Mouse (Mus musculus) hindbrain, embryonic 15.5 days (tissue): ENCODE data around the gene Sh3tc1. TPM values are rescaled to one million over a fixed set of nuclear protein-coding genes. Genes with fewer than 3 reads are reported as not detected.

Experiments used
- ATAC-seq: fragments of 200-750 bp; cut with Nextera tagmentation; 2 replicates; pipeline ENCODE4 v1.8.0; 2017; ENCODE audit warnings: low read depth, moderate number of reproducible peaks, moderate TSS enrichment; ENCODE audit not compliant: low FRiP score
- H3K27ac ChIP-seq: fragments of 300-500 bp; sonication (generic); replicated peaks from 2 replicates; pipeline ENCODE4 v1.5.1; 2015; ENCODE audit warnings: mild to moderate bottlenecking, inconsistent platforms
- H3K27me3 ChIP-seq: fragments of 300-500 bp; sonication (generic); 2 replicates; pipeline ENCODE4 v1.6.1; 2015; ENCODE audit warnings: control low read depth, inconsistent platforms
- H3K36me3 ChIP-seq: fragments of 300-500 bp; sonication (generic); 2 replicates; pipeline ENCODE4 v1.6.1; 2015; ENCODE audit warnings: control low read depth, inconsistent platforms
- H3K4me1 ChIP-seq: fragments of 300-500 bp; sonication (generic); replicated peaks from 2 replicates; pipeline ENCODE4 v1.6.1; 2015; ENCODE audit warnings: control low read depth, inconsistent platforms
- H3K4me2 ChIP-seq: fragments of 300-500 bp; sonication (generic); 2 replicates; pipeline ENCODE4 v1.6.1; 2015; ENCODE audit warnings: moderate library complexity, mild to moderate bottlenecking, inconsistent platforms
- H3K4me3 ChIP-seq: fragments of 300-500 bp; sonication (generic); 2 replicates; pipeline ENCODE4 v1.5.1; 2015; ENCODE audit warnings: mild to moderate bottlenecking, inconsistent platforms
- H3K9ac ChIP-seq: fragments of 300-500 bp; sonication (generic); 2 replicates; pipeline ENCODE4 v1.6.1; 2015; ENCODE audit warnings: inconsistent platforms
- H3K9me3 ChIP-seq: fragments of 300-500 bp; sonication (generic); 2 replicates; pipeline ENCODE4 v1.6.1; 2016; ENCODE audit warnings: control low read depth, inconsistent platforms
- WGBS: fragments of 180-500 bp; shearing (Covaris S2); methylation state at CpG from one replicate; pipeline ENCODE4 v1.1.7; 2015; 5-methylcytosine and 5-hydroxymethylcytosine counted together
- polyA plus RNA-seq: library from polyadenylated mRNA; unstranded; fragments of >200 nt; fragmentation: Nextera tagmentation; extraction: Ambion mirVana; gene quantifications from 2 replicates; pipeline ENCODE4 v1.2.1, GENCODE M21; 2015

The Sh3tc1 gene
- polyA plus RNA-seq, 1 experiment from 2014 or later: 2.9 TPM

- WGBS: 31% methylated on average over 4 of the region's 4 CpGs
- Histone ChIP-seq H3K4me3 (no peak overlapping the region), H3K36me3 (no peaks in the 10 kb centered on the region), H3K9me3 (no peaks in the 10 kb centered on the region), H3K4me1 (no peaks in the 10 kb centered on the region), H3K9ac (no peak overlapping the region), H3K4me2 (no peak overlapping the region), H3K27ac (no peak overlapping the region), H3K27me3 (no peaks in the 10 kb centered on the region)
- ATAC-seq: no peak
These were observed 7.1 kb upstream of the Sh3tc1 start for GRCm38 (mm10) chr5:35746910-35747309.

- Histone ChIP-seq H3K4me2 (no peak overlapping the region), H3K27me3 (no peaks in the 10 kb centered on the region), H3K4me1 (no peaks in the 10 kb centered on the region), H3K36me3 (no peaks in the 10 kb centered on the region), H3K9ac (no peak overlapping the region), H3K4me3 (no peak overlapping the region), H3K27ac (no peak overlapping the region), H3K9me3 (no peaks in the 10 kb centered on the region)
- no peak for ATAC-seq
- 86% methylated on average over 5 of the region's 5 CpGs for WGBS
These were observed 5.6 kb upstream of the Sh3tc1 start for GRCm38 (mm10) chr5:35745406-35745805.

- no peak overlapping the region for H3K9ac ChIP-seq
- H3K4me1 ChIP-seq: no peaks in the 10 kb centered on the region
- H3K27me3 ChIP-seq: peaks cover 3% of the 10 kb centered on the region; the same call in 1 of the 2 replicates
- no peak overlapping the region for H3K4me2 ChIP-seq
- H3K9me3 ChIP-seq: no peaks in the 10 kb centered on the region
- ATAC-seq: no peak
- H3K27ac ChIP-seq: no peak overlapping the region
- no peaks in the 10 kb centered on the region for H3K36me3 ChIP-seq
- WGBS: 81% methylated on average over 7 of the region's 7 CpGs
- no peak overlapping the region for H3K4me3 ChIP-seq
These were observed 4.4 kb upstream of the Sh3tc1 start for GRCm38 (mm10) chr5:35743990-35744722.

GRCm38 (mm10) chr5:35743238-35743951 lies 3.6 kb upstream of the Sh3tc1 start:
- H3K4me2 ChIP-seq: no peak overlapping the region
- 76% methylated on average over 8 of the region's 8 CpGs for WGBS
- no peaks in the 10 kb centered on the region for H3K9me3 ChIP-seq
- no peaks in the 10 kb centered on the region for H3K4me1 ChIP-seq
- no peaks in the 10 kb centered on the region for H3K36me3 ChIP-seq
- H3K27me3 ChIP-seq: peaks cover 3% of the 10 kb centered on the region; the same call in 1 of the 2 replicates
- no peak overlapping the region for H3K4me3 ChIP-seq
- H3K9ac ChIP-seq: no peak overlapping the region
- H3K27ac ChIP-seq: no peak overlapping the region
- no peak for ATAC-seq

GRCm38 (mm10) chr5:35741225-35741820 lies 1.5 kb upstream of the Sh3tc1 start:
- Histone ChIP-seq H3K36me3 (no peaks in the 10 kb centered on the region), H3K27me3 (peaks cover 3% of the 10 kb centered on the region; the same call in 1 of the 2 replicates), H3K9ac (no peak overlapping the region), H3K4me3 (no peak overlapping the region), H3K4me1 (no peaks in the 10 kb centered on the region), H3K4me2 (no peak overlapping the region), H3K27ac (no peak overlapping the region), H3K9me3 (no peaks in the 10 kb centered on the region)
- ATAC-seq: no peak
- WGBS: 57% methylated on average over 13 of the region's 13 CpGs

GRCm38 (mm10) chr5:35740716-35741115 lies 929 bp upstream of the Sh3tc1 start:
- H3K36me3 ChIP-seq: no peaks in the 10 kb centered on the region
- H3K9me3 ChIP-seq: no peaks in the 10 kb centered on the region
- peaks cover 3% of the 10 kb centered on the region; the same call in 1 of the 2 replicates for H3K27me3 ChIP-seq
- H3K4me3 ChIP-seq: no peak overlapping the region
- H3K4me2 ChIP-seq: no peak overlapping the region
- no peaks in the 10 kb centered on the region for H3K4me1 ChIP-seq
- 15% methylated on average over 10 of the region's 10 CpGs for WGBS
- H3K9ac ChIP-seq: no peak overlapping the region
- no peak for ATAC-seq
- no peak overlapping the region for H3K27ac ChIP-seq

- 80% methylated on average over 2 of the region's 2 CpGs for WGBS
- Histone ChIP-seq H3K9me3 (no peaks in the 10 kb centered on the region), H3K4me1 (no peaks in the 10 kb centered on the region), H3K27ac (no peak overlapping the region), H3K9ac (no peak overlapping the region), H3K4me3 (no peak overlapping the region), H3K27me3 (peaks cover 3% of the 10 kb centered on the region; the same call in 1 of the 2 replicates), H3K36me3 (no peaks in the 10 kb centered on the region), H3K4me2 (no peak overlapping the region)
- no peak for ATAC-seq
These were observed 782 bp downstream of the Sh3tc1 start for GRCm38 (mm10) chr5:35739005-35739404.

- no peak overlapping the region for H3K4me2 ChIP-seq
- no peaks in the 10 kb centered on the region for H3K4me1 ChIP-seq
- H3K27ac ChIP-seq: no peak overlapping the region
- no peak for ATAC-seq
- H3K4me3 ChIP-seq: no peak overlapping the region
- 75% methylated on average over 20 of the region's 20 CpGs for WGBS
- no peaks in the 10 kb centered on the region for H3K9me3 ChIP-seq
- peaks cover 3% of the 10 kb centered on the region; the same call in 1 of the 2 replicates for H3K27me3 ChIP-seq
- H3K9ac ChIP-seq: no peak overlapping the region
- no peaks in the 10 kb centered on the region for H3K36me3 ChIP-seq
These were observed 2.4 kb downstream of the Sh3tc1 start for GRCm38 (mm10) chr5:35737231-35737901.

GRCm38 (mm10) chr5:35733523-35733922 lies 6.3 kb downstream of the Sh3tc1 start:
- H3K9me3 ChIP-seq: no peaks in the 10 kb centered on the region
- no peak for ATAC-seq
- H3K4me2 ChIP-seq: no peak overlapping the region
- H3K27ac ChIP-seq: no peak overlapping the region
- H3K4me3 ChIP-seq: no peak overlapping the region
- H3K36me3 ChIP-seq: no peaks in the 10 kb centered on the region
- no peak overlapping the region for H3K9ac ChIP-seq
- no peaks in the 10 kb centered on the region for H3K27me3 ChIP-seq
- WGBS: 96% methylated on average over 2 of the region's 2 CpGs
- no peaks in the 10 kb centered on the region for H3K4me1 ChIP-seq

- 85% methylated on average over 4 of the region's 4 CpGs for WGBS
- H3K4me1 ChIP-seq: no peaks in the 10 kb centered on the region
- no peak overlapping the region for H3K4me3 ChIP-seq
- no peaks in the 10 kb centered on the region for H3K9me3 ChIP-seq
- no peak overlapping the region for H3K4me2 ChIP-seq
- no peak overlapping the region for H3K9ac ChIP-seq
- no peaks in the 10 kb centered on the region for H3K27me3 ChIP-seq
- no peaks in the 10 kb centered on the region for H3K36me3 ChIP-seq
- no peak for ATAC-seq
- no peak overlapping the region for H3K27ac ChIP-seq
These were observed 8.8 kb downstream of the Sh3tc1 start for GRCm38 (mm10) chr5:35731006-35731405.

GRCm38 (mm10) chr5:35730552-35730951 lies 9.2 kb downstream of the Sh3tc1 start:
- H3K27ac ChIP-seq: no peak overlapping the region
- 76% methylated on average over 1 of the region's 1 CpGs for WGBS
- no peak overlapping the region for H3K4me3 ChIP-seq
- no peaks in the 10 kb centered on the region for H3K4me1 ChIP-seq
- H3K36me3 ChIP-seq: no peaks in the 10 kb centered on the region
- H3K9me3 ChIP-seq: no peaks in the 10 kb centered on the region
- no peaks in the 10 kb centered on the region for H3K27me3 ChIP-seq
- H3K9ac ChIP-seq: no peak overlapping the region
- no peak for ATAC-seq
- H3K4me2 ChIP-seq: no peak overlapping the region

- no peak overlapping the region for H3K9ac ChIP-seq
- H3K36me3 ChIP-seq: no peaks in the 10 kb centered on the region
- no peak overlapping the region for H3K4me2 ChIP-seq
- H3K4me1 ChIP-seq: no peaks in the 10 kb centered on the region
- H3K9me3 ChIP-seq: no peaks in the 10 kb centered on the region
- ATAC-seq: no peak
- no peaks in the 10 kb centered on the region for H3K27me3 ChIP-seq
- 0 out of 2 replicates have a peak overlapping the region, but pooled peaks have one; percentile 36 for H3K27ac ChIP-seq
- WGBS: 69% methylated on average over 3 of the region's 3 CpGs
- H3K4me3 ChIP-seq: no peak overlapping the region
These were observed 9.9 kb downstream of the Sh3tc1 start for GRCm38 (mm10) chr5:35729844-35730243.
